ENCODE assay signal across 18 mouse cellular contexts in the genomic region with DNA sequence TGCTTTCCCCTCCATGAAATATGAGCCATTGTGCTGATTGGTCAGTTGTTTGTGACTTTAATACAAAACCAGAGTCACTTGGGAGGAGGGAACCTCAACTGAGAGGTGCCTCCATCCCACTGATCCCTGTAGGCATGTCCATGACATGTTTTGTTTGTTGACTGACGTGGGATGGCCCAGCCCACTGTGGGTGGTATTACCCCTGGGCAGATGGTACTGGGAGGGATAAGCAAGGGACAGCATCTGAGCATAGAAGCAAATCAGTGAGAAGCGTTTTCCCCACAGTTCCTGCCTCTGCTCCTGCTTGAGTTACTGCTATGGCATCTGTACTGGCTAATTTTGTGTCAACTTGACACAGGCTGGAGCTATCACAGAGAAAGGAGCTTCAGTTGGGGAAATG. TPM values are rescaled to one million over a fixed set of nuclear protein-coding genes. Genes with fewer than 3 reads are reported as not detected.
DNase-seq lines count a peak whose midpoint lies in the region; ATAC-seq lines count a peak whose summit lies in the region.
"Had no signal": no experiment of that assay in that cellular context is flagged by ENCODE, and none has a peak within 500 bp of the region (broad histone marks: within the 10 kb centered on the region; RNA-seq: fewer than 3 reads in every experiment).

No protein-coding gene starts in this region.

- no peaks in the 10 kb centered on the region for H3K9me3 ChIP-seq in megakaryocyte, embryonic 14.5 days
- no peaks in the 10 kb centered on the region for H3K9me3 ChIP-seq in hindbrain, embryonic 10.5 days
- H3K9me3 ChIP-seq: embryonic facial prominence, embryonic 12.5 days; forebrain, embryonic 15.5 days; heart, embryonic 15.5 days had no signal

- peak overlapping the region; percentile 47 for H3K4me3 ChIP-seq in megakaryocyte, embryonic 14.5 days (replicated peaks)
- no peak overlapping the region for H3K4me3 ChIP-seq in hindbrain, embryonic 10.5 days

- DNase-seq in cerebellum, adult 11-12 months: peak; percentile 21
- no peak for DNase-seq in cerebellum, postnatal 10 days
- DNase-seq in ES-CJ7 (ENCODE audit: low read depth, low spot score) (peak; percentile 41), ZHBTc4 (ENCODE audit: low read depth, low spot score) (peak; percentile 53)
- no peak for DNase-seq in urinary bladder, postnatal 4 days (ENCODE audit: low spot score in 2 of 2)
- no peak for DNase-seq in hindbrain, embryonic 10.5 days (ENCODE audit: low spot score)
- DNase-seq: adrenal gland, adult 2 months; adrenal gland, postnatal 25 days; gastrocnemius, postnatal 36 days; heart, adult 18-20 months; heart, postnatal 14 days; kidney, adult 9 months had no signal

- 69% methylated on average over 2 of the region's 2 CpGs for WGBS in hindbrain, embryonic 10.5 days

- no peak overlapping the region for H3K27ac ChIP-seq in hindbrain, embryonic 10.5 days
- H3K27ac ChIP-seq: embryonic facial prominence, embryonic 12.5 days; heart, embryonic 15.5 days had no signal

- no peak for ATAC-seq in megakaryocyte, adult 5-6 weeks (ENCODE audit: poor library complexity, severe bottlenecking)
- ATAC-seq: intestine, postnatal 0 days had no signal

- H3K4me1 ChIP-seq in megakaryocyte, embryonic 14.5 days: peaks cover 34% of the 10 kb centered on the region
- peaks cover 17% of the 10 kb centered on the region for H3K4me1 ChIP-seq in hindbrain, embryonic 10.5 days (replicated peaks)

- H3K27me3 ChIP-seq in megakaryocyte, embryonic 14.5 days (replicated peaks): peaks cover 4% of the 10 kb centered on the region
- H3K27me3 ChIP-seq in hindbrain, embryonic 10.5 days (ENCODE audit: insufficient read depth, poor library complexity, severe bottlenecking): no peaks in the 10 kb centered on the region; the same call in 1 of the 2 replicates
- H3K27me3 ChIP-seq: embryonic facial prominence, embryonic 12.5 days had no signal

- peaks cover 4% of the 10 kb centered on the region for H3K36me3 ChIP-seq in megakaryocyte, embryonic 14.5 days (replicated peaks; ENCODE audit: low read length)
- H3K36me3 ChIP-seq in hindbrain, embryonic 10.5 days: 0 out of 2 replicates have a peak, but pooled peaks cover 1% of the 10 kb centered on the region
- H3K36me3 ChIP-seq: embryonic facial prominence, embryonic 12.5 days; forebrain, embryonic 15.5 days; heart, embryonic 15.5 days had no signal

RNA-seq across cellular contexts. Expression of a gene that starts 1.3 kb away (rescaled TPM):
- polyA plus RNA-seq in megakaryocyte, embryonic 14.5 days (2012; ENCODE audit: insufficient read depth, low replicate concordance): 0.35 and 0.93 TPM in 2 replicates
- 23.2 and 25.9 TPM in 2 replicates for total RNA-seq in megakaryocyte, adult 5-6 weeks (2015)
- total RNA-seq in megakaryocyte, adult 5-6 weeks (2017): 38.4 and 42.4 TPM in 2 replicates
- polyA plus RNA-seq in hindbrain, embryonic 10.5 days (2016; fragmentation: Nextera tagmentation; extraction: Ambion mirVana): 23.9 and 30.8 TPM in 2 replicates

Comparison
In these comparisons a context has a peak if more than half of its experiments do, and no peak if none do; other contexts are left out.
1. DNase-seq: peak in cerebellum, adult 11-12 months (single experiment), ES-CJ7 (single experiment) and ZHBTc4 (single experiment); none in cerebellum, postnatal 10 days (0 of 2), urinary bladder, postnatal 4 days (0 of 2) and hindbrain, embryonic 10.5 days (single experiment).
2. RNA of a gene that starts 1.3 kb away (polyA plus RNA-seq): 23.9 to 30.8 TPM in hindbrain, embryonic 10.5 days; 0.35 to 0.93 TPM in megakaryocyte, embryonic 14.5 days; every median in the first group is over 10 times any median in the second.